ENCODE assay signal across 9 mouse cellular contexts in genomic region chr1:144379991-144380594, GRCm38 (mm10).
DNase-seq lines count a peak whose midpoint lies in the region; ATAC-seq and TF ChIP-seq lines count a peak whose summit lies in the region.
"Had no signal": no experiment of that assay in that cellular context is flagged by ENCODE, and none has a peak within 500 bp of the region (broad histone marks: within the 10 kb centered on the region; RNA-seq: fewer than 3 reads in every experiment).

No protein-coding gene starts in this region.

- no peak overlapping the region for H3K4me2 ChIP-seq in intestine, postnatal 0 days (replicated peaks; ENCODE audit: low read depth)
- no peak overlapping the region for H3K4me2 ChIP-seq in intestine, embryonic 15.5 days (replicated peaks)
- H3K4me2 ChIP-seq: liver, embryonic 13.5 days had no signal

- ATAC-seq in intestine, postnatal 0 days: no peak
- ATAC-seq in intestine, embryonic 15.5 days: no peak

- H3K9ac ChIP-seq in intestine, postnatal 0 days (ENCODE audit: low read depth, low read length): no peak overlapping the region
- H3K9ac ChIP-seq in intestine, embryonic 15.5 days: no peak overlapping the region
- H3K9ac ChIP-seq: liver, embryonic 13.5 days had no signal

- peak; percentile 64 for TF ChIP-seq CTCF in intestine, postnatal 0 days (IDR thresholded peaks at IDR 0.05; ENCODE audit: low read depth)

- H3K27me3 ChIP-seq in intestine, postnatal 0 days (replicated peaks; ENCODE audit: control insufficient read depth, insufficient read depth, low read length): no peaks in the 10 kb centered on the region
- no peaks in the 10 kb centered on the region for H3K27me3 ChIP-seq in intestine, embryonic 15.5 days (replicated peaks)
- H3K27me3 ChIP-seq: liver, embryonic 13.5 days had no signal

- DNase-seq in CD4-positive, CD25-positive, alpha-beta regulatory T cell, adult 2 months (ENCODE audit: low read depth, low spot score): peak; percentile 63
- peak; percentile 66 for DNase-seq in adipocyte (ENCODE audit: low spot score)
- peak; percentile 80 for DNase-seq in induced T-regulatory cell, adult 2 months (ENCODE audit: low read depth)
- DNase-seq in spleen, postnatal 36 days (ENCODE audit: low spot score in 2 of 2): no peak
- no peak for DNase-seq in heart, adult 11 months
- DNase-seq in testis, postnatal 14 days (ENCODE audit: low spot score): no peak
- DNase-seq: liver, embryonic 13.5 days had no signal

- 34% methylated on average over 3 of the region's 3 CpGs for WGBS in intestine, postnatal 0 days
- 41% methylated on average over 3 of the region's 3 CpGs for WGBS in intestine, embryonic 15.5 days

- H3K9me3 ChIP-seq in intestine, postnatal 0 days (ENCODE audit: control insufficient read depth): no peaks in the 10 kb centered on the region
- H3K9me3 ChIP-seq in intestine, embryonic 15.5 days: no peaks in the 10 kb centered on the region
- H3K9me3 ChIP-seq: liver, embryonic 13.5 days had no signal

- no peaks in the 10 kb centered on the region for H3K36me3 ChIP-seq in intestine, postnatal 0 days (ENCODE audit: control insufficient read depth, insufficient read depth)
- H3K36me3 ChIP-seq in intestine, embryonic 15.5 days: no peaks in the 10 kb centered on the region
- H3K36me3 ChIP-seq: liver, embryonic 13.5 days had no signal

- no peak overlapping the region for H3K27ac ChIP-seq in intestine, postnatal 0 days (ENCODE audit: low read depth, low read length)
- H3K27ac ChIP-seq in intestine, embryonic 15.5 days: no peak overlapping the region
- H3K27ac ChIP-seq: liver, embryonic 13.5 days had no signal

- no peak overlapping the region for H3K4me3 ChIP-seq in intestine, postnatal 0 days (ENCODE audit: low read depth, low read length)
- no peak overlapping the region for H3K4me3 ChIP-seq in intestine, embryonic 15.5 days (replicated peaks)
- H3K4me3 ChIP-seq: liver, embryonic 13.5 days had no signal

- H3K4me1 ChIP-seq in intestine, postnatal 0 days (replicated peaks; ENCODE audit: control insufficient read depth, insufficient read depth, low read length): no peaks in the 10 kb centered on the region
- no peaks in the 10 kb centered on the region for H3K4me1 ChIP-seq in intestine, embryonic 15.5 days (replicated peaks)
- H3K4me1 ChIP-seq: liver, embryonic 13.5 days had no signal

Comparison
In these comparisons a context has a peak if more than half of its experiments do, and no peak if none do; other contexts are left out.
1. DNase-seq: peak in CD4-positive, CD25-positive, alpha-beta regulatory T cell, adult 2 months (single experiment), adipocyte (single experiment) and induced T-regulatory cell, adult 2 months (single experiment); none in spleen, postnatal 36 days (0 of 2), heart, adult 11 months (single experiment) and testis, postnatal 14 days (single experiment).